Mouse (Mus musculus) embryo, embryonic 11 days (tissue): ENCODE measurements around the gene Mgst2.

Source experiments
- DNase-seq: peaks from one replicate; pipeline ENCODE4 v3.0.0-alpha.2; 2015

Gene Mgst2

GRCm38 (mm10) chr3:51654303-51655055 is 5.7 kb upstream of the Mgst2 start:
- DNase-seq: no peak

- no peak for DNase-seq
Observed at GRCm38 (mm10) chr3:51659415-51659814, 745 bp upstream of the Mgst2 start.

- no peak for DNase-seq
Observed at GRCm38 (mm10) chr3:51660821-51661276, 689 bp downstream of the Mgst2 start.

GRCm38 (mm10) chr3:51661376-51661775 is 1.2 kb downstream of the Mgst2 start:
- DNase-seq: no peak

- no peak for DNase-seq
Observed at GRCm38 (mm10) chr3:51661880-51662550, 1.9 kb downstream of the Mgst2 start.

GRCm38 (mm10) chr3:51662557-51662956 is 2.4 kb downstream of the Mgst2 start:
- DNase-seq: no peak

GRCm38 (mm10) chr3:51668607-51669006 is 8.4 kb downstream of the Mgst2 start:
- DNase-seq: peak; percentile 40

- no peak for DNase-seq
Observed at GRCm38 (mm10) chr3:51670414-51671070, 10.4 kb downstream of the Mgst2 start.

- no peak for DNase-seq
Observed at GRCm38 (mm10) chr3:51671071-51671469, 10.9 kb downstream of the Mgst2 start.

- no peak for DNase-seq
Observed at GRCm38 (mm10) chr3:51672631-51673030, 12.5 kb downstream of the Mgst2 start.

- peak; percentile 68 for DNase-seq
Observed at GRCm38 (mm10) chr3:51673408-51674086, 13.4 kb downstream of the Mgst2 start.

GRCm38 (mm10) chr3:51674963-51675362 is 14.8 kb downstream of the Mgst2 start:
- DNase-seq: no peak

- no peak for DNase-seq
Observed at GRCm38 (mm10) chr3:51685539-51685938, 25.4 kb downstream of the Mgst2 start.

GRCm38 (mm10) chr3:51686316-51686715 is 26.2 kb downstream of the Mgst2 start:
- no peak for DNase-seq

- DNase-seq: no peak
Observed at GRCm38 (mm10) chr3:51686791-51687190, 26.6 kb downstream of the Mgst2 start.

- no peak for DNase-seq
Observed at GRCm38 (mm10) chr3:51688725-51689124, 28.6 kb downstream of the Mgst2 start.

GRCm38 (mm10) chr3:51693196-51693595 is 33.0 kb downstream of the Mgst2 start:
- DNase-seq: no peak

- no peak for DNase-seq
Observed at GRCm38 (mm10) chr3:51694576-51694975, 34.4 kb downstream of the Mgst2 start.

- DNase-seq: no peak
Observed at GRCm38 (mm10) chr3:51695713-51696112, 35.6 kb downstream of the Mgst2 start.

GRCm38 (mm10) chr3:51697931-51698330 is 37.8 kb downstream of the Mgst2 start:
- DNase-seq: no peak

GRCm38 (mm10) chr3:51700123-51700522 is 40.0 kb downstream of the Mgst2 start:
- no peak for DNase-seq

GRCm38 (mm10) chr3:51700731-51701280 is 40.6 kb downstream of the Mgst2 start:
- no peak for DNase-seq

GRCm38 (mm10) chr3:51701281-51701751 is 41.2 kb downstream of the Mgst2 start:
- peak; percentile 95 for DNase-seq
